Mouse (Mus musculus): ENCODE data around the gene Kcnc1.
A peak's percentile ranks its signal among the peaks of the same experiment; 100 is the strongest.

DNA sequence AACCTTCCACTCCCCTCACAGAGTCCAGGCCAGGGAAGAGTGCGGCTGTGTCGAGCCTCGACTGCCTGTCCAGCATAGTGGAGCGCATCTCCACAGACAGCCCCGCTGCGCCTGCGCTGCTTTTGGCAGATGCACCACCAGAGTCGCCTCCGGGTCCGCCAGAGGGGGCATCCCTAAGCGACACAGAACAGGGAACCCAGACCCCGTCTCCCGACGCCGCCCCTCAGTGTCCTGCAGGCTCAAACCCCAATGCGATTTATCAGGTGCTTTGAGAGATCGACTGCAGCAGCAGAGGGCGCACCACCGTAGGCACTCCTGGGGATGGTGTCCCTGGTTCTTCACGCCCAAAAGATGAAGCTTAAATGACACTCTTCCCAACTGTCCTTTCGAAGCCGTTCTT, 18.2 kb upstream of the Kcnc1 start:
- TF ChIP-seq POLR2A (IDR thresholded peaks at IDR 0.05; ENCODE audit: borderline replicate concordance, extremely low read depth, insufficient read depth, insufficient read length, poor library complexity, severe bottlenecking) (no peak), CTCF (IDR thresholded peaks at IDR 0.05; ENCODE audit: borderline replicate concordance, extremely low read depth, insufficient read depth, insufficient read length) (peak; percentile 58; the same call in 1 of the 2 replicates)

All from brain, embryonic 14.5 days (tissue).